Mouse (Mus musculus) kidney, adult 11 months (tissue): ENCODE measurements at regions not wholly inside any gene's neighbourhood (a gene's known extent, or its start where the extent isn't known, plus 50 kb on each side); places are given as distances from the start of the nearest gene placed in this dataset.
A peak's percentile ranks its signal among the peaks of the same experiment; 100 is the strongest.

Source experiments
- DNase-seq: peaks from one replicate; pipeline ENCODE4 v3.0.0; 2022

GRCm38 (mm10) chr12:92137539-92137938, 288.6 kb upstream of the Sel1l start:
- no peak for DNase-seq

- no peak for DNase-seq
Observed at GRCm38 (mm10) chr12:92127648-92128047, 278.7 kb upstream of the Sel1l start.

DNA sequence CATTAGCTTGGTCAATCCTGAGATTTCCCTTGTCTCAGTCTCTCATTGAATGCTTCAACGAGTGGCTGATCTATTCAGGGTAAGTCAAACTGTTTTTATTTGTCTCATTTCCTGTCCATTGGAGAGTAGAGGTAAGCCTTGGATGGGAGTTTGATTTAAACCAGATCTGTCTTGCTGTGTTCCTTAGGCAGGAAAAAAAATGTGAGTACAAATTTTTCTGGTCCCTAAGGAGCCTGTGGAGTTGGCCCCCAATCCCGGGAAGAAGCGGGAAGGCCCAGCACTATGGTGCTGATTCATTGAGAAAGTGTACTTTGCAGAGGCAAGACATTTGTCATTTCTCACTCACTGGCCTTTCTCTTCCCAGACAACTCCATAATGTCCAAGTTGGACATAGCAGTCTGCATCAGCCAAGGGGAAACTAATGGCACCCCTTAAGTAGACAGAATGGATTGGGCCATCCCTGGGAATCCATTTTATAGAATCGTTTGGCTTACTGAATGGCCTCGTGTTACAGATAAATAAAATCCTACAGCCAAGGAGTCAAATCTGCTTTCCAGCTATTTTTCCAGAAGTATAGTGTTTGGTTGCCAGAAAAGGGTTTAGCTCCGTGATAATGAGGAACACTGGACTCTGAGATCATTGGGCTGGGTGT, 271.3 kb upstream of the Sel1l start:
- no peak for DNase-seq

DNA sequence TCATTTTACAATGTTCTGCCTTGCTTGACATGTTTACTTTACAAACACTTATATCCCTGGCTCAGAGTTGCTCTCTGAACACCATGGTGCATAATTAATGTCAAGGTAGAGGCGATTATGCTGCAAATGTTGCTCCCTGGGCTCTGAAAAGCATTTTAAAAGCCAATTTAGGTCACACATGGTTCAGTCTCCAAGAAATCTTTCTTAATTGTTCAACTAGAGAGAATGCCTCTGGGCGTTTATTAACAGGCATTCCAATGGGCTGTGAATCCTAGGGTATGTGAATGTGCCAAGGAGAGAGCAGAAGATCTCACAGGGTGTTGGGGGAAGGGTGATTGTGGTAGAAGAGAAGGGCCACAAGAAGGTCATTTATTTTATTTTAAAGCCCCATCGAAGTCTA, 260.7 kb upstream of the Sel1l start:
- peak; percentile 10 for DNase-seq

GRCm38 (mm10) chr12:92100080-92100479, 251.1 kb upstream of the Sel1l start:
- DNase-seq: no peak

DNA sequence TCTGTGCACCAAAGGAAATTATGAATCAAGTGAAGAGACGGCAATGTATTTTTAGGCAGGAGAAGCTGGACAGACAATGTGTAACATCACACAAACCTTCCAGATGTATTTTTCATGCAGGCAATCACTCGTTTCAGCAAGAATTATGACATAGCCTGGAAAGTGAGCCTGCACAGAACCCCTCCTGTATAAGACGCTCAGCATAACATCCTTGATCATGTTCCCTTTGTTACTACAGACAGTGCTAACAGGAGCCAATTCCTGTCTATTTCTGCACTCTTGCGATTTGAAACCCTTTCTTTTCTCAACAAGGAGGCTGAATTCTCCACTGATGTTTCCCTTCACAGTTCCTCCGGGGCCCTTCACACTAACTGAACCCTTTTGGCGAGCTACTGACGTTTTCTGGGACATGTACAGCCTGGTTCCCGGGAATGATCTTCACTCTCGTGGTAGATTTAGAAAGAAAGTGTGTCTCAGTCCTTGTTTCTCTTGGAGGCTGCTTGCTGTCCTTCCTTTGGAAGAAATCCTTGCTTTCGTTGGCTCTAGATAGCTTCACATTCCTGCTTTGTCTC, 243.9 kb upstream of the Sel1l start:
- DNase-seq: no peak

DNA sequence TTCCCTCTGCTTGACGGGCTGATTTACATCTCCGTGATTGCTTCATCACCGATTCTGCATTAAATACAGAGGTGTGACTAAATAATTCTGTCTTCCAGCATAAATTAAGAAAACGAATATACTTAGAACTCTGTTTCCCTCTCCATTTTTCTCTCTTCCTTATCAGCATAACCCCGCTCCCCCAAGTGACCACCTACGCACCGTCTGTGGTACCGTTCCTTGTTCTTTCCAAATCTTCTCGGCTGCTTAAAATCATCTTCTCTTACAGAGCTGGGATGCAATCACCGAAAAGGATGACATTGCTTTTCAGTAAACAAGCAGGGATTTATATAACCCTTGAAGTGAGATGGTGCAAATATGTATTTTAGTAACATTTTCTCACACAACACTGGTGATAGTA, 224.3 kb upstream of the Sel1l start:
- no peak for DNase-seq

DNA sequence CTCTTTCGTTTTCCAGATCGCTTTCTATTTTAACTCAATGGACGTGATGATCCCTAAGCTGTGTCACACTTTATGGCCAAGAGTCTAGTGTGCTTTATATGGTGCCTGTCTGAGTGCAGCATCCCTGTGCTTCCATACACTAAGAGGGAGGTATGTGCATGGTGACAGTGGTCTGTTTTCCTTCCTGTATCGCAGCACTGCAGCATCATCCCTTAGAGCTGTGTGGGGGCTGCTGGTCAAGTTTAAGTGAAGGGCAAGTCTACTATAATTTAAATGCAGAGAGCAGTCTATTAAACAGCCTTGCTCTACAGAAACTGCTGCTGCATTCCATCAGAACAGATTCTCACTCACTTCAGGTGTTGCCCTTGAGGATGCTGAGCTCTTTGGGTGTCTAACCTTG, 213.8 kb upstream of the Sel1l start:
- DNase-seq: no peak

DNA sequence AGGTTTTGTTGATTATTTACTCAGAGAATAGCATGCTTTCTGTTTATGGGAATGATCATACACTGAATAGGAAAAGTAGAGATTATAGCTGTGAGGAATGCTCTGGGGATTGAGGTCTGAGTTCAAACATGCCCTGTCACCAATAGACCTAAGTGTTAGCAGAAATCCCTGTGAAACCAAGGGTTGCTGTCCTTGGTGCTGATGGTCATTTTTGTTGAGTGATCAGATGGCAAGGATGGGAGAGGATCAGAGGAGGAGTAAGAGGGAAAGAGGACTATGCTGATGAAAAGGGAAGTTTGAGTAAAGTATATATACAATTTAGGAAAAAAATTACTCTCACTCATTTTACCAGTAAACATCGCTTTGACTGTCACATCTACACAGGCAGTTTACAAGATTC, 191.5 kb upstream of the Sel1l start:
- DNase-seq: no peak

DNA sequence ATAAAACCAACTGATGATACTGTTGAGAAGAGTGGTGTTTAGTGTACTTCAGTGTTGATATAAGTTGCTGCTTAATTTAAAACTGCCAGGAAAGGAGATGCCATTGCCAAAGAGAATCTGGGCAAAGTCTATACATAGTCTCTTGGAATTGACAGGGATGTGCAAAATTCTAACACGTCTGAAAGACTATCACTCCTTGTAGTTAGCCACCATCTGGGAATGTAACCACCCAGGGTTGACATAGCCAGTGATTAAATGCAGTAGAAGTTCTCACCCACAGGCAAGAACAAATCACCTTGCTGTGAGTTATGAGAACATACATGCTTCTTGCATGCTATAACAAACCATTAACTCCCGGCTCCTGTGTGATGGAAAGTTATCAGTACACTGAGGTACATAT, 180.2 kb upstream of the Sel1l start:
- DNase-seq: no peak

DNA sequence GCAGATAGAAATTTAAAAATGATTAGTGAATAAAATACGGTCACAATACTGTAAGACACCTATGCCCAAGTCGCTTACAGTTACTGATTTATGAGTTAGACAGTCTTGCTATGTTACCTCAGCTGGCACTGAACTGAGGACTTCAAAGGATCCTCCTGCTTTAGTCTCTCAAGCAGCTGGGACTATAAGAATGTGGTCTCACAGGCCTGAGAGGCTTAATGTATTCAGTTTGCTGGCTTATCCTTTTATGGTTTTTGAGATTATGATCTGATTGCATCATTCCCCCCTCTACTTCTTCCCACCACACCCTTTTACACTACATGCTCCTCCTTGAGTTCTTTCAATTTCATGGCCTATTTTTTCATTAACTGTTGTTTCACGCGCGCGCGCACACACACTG, 179.4 kb upstream of the Sel1l start:
- DNase-seq: no peak

- DNase-seq: no peak
Observed at GRCm38 (mm10) chr12:92024461-92025218, 175.7 kb upstream of the Sel1l start.

- no peak for DNase-seq
Observed at GRCm38 (mm10) chr12:92019593-92020224, 170.8 kb upstream of the Sel1l start.

DNA sequence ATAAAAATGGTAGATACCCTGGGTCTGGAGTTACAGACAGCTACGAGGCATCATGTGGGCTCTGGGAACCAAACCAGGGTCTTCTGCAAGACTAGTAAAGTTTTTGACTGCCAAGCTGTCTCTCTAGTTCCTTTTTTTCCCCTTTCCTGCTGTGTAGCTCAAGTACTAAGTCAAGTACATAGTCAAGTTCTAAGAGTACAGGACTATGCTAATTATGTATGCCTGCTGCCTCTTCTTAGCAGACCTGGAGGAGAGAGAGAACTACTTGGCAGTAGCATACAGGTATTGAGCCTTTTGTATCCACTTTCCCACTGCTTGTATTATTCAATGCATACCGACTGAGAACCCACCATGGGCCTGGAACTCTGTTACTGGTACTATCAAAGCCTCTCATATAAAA, 166.4 kb upstream of the Sel1l start:
- no peak for DNase-seq

DNA sequence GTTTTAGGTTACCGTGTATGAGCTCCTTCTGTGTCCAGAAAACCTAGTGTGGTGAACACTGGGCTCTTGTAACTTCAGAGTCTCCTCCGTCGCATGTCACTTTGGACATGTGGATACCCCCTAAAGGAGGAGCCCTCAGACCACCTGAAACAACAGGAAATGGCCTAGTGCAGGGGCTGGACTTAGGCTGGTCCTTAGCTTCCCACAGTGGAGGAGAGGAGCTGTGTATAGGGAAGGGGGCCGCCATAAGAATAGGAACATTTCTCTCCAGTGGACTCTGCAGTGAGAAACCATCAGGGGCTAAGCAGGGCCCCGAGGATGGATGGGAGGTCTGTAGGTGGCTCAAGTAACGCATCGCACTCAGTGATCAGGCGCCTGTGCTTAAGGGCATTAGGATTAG, 165.0 kb upstream of the Sel1l start:
- DNase-seq: no peak

DNA sequence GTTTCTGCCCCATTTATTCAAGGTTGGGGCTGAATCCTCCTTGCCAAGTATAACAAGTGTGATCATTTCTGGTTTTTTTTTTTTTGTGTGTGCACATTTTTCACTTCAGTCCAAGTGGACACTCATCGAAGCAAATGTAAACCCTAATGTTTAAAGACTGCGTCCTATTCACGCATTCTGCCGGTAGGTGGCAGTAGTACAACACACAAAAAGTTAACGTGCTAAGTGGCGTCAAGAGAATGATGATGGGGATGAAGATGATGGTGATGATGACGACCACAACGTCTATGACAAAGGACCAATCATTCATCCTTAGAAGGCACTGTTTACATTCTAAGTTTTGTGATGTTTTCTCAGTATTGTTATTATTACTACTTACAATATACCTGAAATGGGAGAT, 164.3 kb upstream of the Sel1l start:
- DNase-seq: no peak

DNA sequence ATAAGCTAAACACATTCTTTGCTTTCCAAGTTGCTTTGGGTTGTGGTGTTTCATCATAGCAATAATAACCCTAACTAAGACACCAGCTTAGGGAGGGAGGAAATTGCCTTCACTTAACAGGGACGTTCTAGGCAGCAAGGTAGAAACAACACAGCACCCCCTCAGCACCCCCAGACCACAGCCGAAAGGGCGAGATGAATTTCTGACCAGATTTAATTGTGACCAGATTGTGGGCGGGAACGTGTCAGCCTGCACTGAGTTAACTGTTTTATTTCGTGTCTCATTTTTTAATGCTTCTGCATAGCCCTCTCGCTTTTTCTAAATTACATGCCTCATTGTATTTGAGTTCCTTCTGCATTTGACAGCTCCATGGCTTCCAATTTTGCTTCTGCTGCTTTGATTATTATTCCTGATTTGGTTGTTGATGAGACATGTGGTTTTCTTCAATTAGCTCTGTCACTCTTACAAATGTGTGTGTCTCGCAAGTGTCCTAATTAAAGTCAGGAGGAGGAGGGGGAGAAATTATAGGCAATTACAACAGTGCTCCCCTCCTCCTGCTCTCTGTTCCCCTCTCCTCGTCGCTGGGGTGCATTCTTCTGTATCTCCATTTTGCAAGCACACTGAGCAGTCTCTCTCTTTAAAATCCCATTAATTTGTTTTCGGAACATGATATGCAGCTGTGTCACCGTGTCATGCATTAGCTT, 155.6 kb upstream of the Sel1l start:
- DNase-seq: no peak

GRCm38 (mm10) chr12:91999031-91999430, 150.1 kb upstream of the Sel1l start:
- no peak for DNase-seq

DNA sequence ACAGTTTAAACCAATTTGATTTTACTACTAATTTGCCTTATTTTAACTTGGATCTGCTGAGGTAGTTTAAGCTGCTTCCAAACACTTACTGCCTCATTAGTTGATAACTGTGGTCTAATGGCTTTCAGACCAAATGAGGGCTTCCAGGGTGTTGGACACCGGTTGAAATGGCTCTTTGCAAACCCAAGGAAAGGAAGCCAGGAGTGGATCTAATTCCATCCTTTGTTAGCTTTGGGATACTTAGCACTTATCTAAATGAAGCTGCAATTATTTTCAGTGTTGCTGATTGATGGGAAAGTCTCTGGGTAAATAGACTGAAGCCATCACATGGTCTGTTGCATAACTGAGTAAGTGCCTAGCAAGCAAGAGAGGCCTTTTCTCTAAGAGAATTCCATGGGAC, 148.4 kb upstream of the Sel1l start:
- no peak for DNase-seq

- no peak for DNase-seq
Observed at GRCm38 (mm10) chr12:91995545-91995944, 146.6 kb upstream of the Sel1l start.

- DNase-seq: no peak
Observed at GRCm38 (mm10) chr12:91986448-91986847, 137.5 kb upstream of the Sel1l start.

GRCm38 (mm10) chr12:91980321-91980720, 131.4 kb upstream of the Sel1l start:
- DNase-seq: no peak

DNA sequence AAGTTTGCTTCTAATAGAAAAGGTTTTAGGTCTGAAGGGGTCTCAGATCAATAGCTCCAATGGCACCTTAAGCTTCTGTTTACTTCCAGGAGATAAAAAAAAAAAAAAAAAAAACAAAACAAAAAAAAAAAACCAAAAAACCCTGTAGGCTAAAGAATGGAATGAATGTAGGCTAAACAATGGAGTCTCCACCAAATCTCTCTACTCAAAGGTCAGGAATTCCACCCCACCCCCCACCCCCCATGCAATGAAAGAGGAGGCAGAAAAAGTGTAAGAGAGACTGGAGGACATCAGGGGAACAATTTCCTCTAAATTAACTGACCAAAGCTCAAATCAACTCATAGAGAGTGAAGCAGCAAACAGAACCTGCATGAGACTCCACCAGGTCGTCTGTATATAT, 122.1 kb upstream of the Sel1l start:
- no peak for DNase-seq
